ENCODE assay signal across 20 mouse cellular contexts in the genomic region with DNA sequence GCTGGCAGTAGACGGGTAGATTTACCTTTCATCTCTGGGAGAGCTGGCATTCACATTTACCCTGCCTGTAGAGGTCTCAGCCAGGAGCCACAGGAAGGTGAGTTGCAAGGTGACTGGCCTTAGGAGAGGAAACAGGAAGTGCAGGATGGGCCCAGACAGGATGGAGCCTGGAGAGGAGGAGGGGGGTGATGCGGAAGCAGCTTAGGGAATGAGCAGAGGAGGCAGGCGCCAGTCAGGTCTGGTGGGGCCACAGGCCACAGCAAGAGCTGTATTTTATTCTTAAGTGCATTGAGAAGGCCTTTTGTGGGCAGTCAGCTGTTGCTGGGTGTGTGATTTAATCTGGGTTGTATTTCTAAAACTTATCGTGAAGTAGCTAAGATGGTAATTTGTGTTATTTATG.
A peak's percentile ranks its signal among the peaks of the same experiment; 100 is the strongest.
DNase-seq lines count a peak whose midpoint lies in the region; ATAC-seq and TF ChIP-seq lines count a peak whose summit lies in the region.
"Had no signal": no experiment of that assay in that cellular context is flagged by ENCODE, and none has a peak within 500 bp of the region (broad histone marks: within the 10 kb centered on the region; RNA-seq: fewer than 3 reads in every experiment).

No protein-coding gene starts in this region.

- TF ChIP-seq CTCF in cerebellum, adult 2 months (IDR thresholded peaks at IDR 0.05; ENCODE audit: borderline replicate concordance, insufficient read depth, low read depth, low read length) = no peak

- peak; percentile 82 for ATAC-seq in kidney, embryonic 15.5 days (replicated peaks; ENCODE audit: low FRiP score)
- ATAC-seq: activated CD4-positive, CD25-positive, alpha-beta regulatory T cell, adult 4 months; CD4-positive, CD25-positive, alpha-beta regulatory T cell, adult 4 months; forebrain, embryonic 14.5 days; lung, postnatal 0 days; Patski had no signal

- peak; percentile 34 for DNase-seq in adrenal gland, adult 2 months
- DNase-seq in adrenal gland, postnatal 4 days (ENCODE audit: low spot score in 2 of 2) = no peak
- peak; percentile 13 to 29 for DNase-seq in adrenal gland, postnatal 36 days
- DNase-seq in kidney, postnatal 4 days = peak; percentile 43 to 52
- no peak for DNase-seq in cerebellum, adult 2 months
- no peak for DNase-seq in adipocyte (ENCODE audit: low spot score)
- DNase-seq: cerebellum, adult 11-12 months; cerebellum, postnatal 36 days; gastrocnemius, postnatal 10 days; thymus, postnatal 14 days had no signal

- no peaks in the 10 kb centered on the region for H3K27me3 ChIP-seq in kidney, embryonic 15.5 days
- H3K27me3 ChIP-seq in cerebellum, adult 2 months (ENCODE audit: control insufficient read depth, insufficient read depth, low read length) = no peaks in the 10 kb centered on the region
- H3K27me3 ChIP-seq: heart, embryonic 15.5 days; neural tube, embryonic 13.5 days had no signal

- H3K4me1 ChIP-seq in kidney, embryonic 15.5 days = peaks cover 27% of the 10 kb centered on the region
- H3K4me1 ChIP-seq in cerebellum, adult 2 months (ENCODE audit: control insufficient read depth, insufficient read depth, low read length) = no peaks in the 10 kb centered on the region
- H3K4me1 ChIP-seq: heart, embryonic 15.5 days; midbrain, embryonic 12.5 days had no signal

- no peaks in the 10 kb centered on the region for H3K36me3 ChIP-seq in kidney, embryonic 15.5 days
- H3K36me3 ChIP-seq: heart, embryonic 15.5 days; midbrain, embryonic 12.5 days; neural tube, embryonic 13.5 days had no signal

- H3K27ac ChIP-seq in kidney, embryonic 15.5 days = peak overlapping the region; percentile 41
- no peak overlapping the region for H3K27ac ChIP-seq in cerebellum, adult 2 months (ENCODE audit: insufficient read depth, low read length)
- H3K27ac ChIP-seq: heart, embryonic 15.5 days; liver, embryonic 14.5 days; midbrain, embryonic 12.5 days; neural tube, embryonic 13.5 days had no signal

- no peak overlapping the region for H3K4me3 ChIP-seq in kidney, embryonic 15.5 days (replicated peaks)
- no peak overlapping the region for H3K4me3 ChIP-seq in cerebellum, adult 2 months (replicated peaks; ENCODE audit: insufficient read depth, low read depth, low read length)
- H3K4me3 ChIP-seq: heart, embryonic 15.5 days; midbrain, embryonic 12.5 days; neural tube, embryonic 13.5 days had no signal

- no peak overlapping the region for H3K9ac ChIP-seq in kidney, embryonic 15.5 days
- H3K9ac ChIP-seq: heart, embryonic 15.5 days; liver, embryonic 14.5 days; midbrain, embryonic 12.5 days; neural tube, embryonic 13.5 days had no signal

- no peak overlapping the region for H3K4me2 ChIP-seq in kidney, embryonic 15.5 days
- H3K4me2 ChIP-seq: heart, embryonic 15.5 days; midbrain, embryonic 12.5 days; neural tube, embryonic 13.5 days had no signal

- WGBS in kidney, embryonic 15.5 days = 16% methylated on average over 4 of the region's 4 CpGs
- WGBS in cerebellum, adult 2 months = 96% methylated on average over 4 of the region's 4 CpGs

- no peak for TF ChIP-seq POLR2A in cerebellum, adult 2 months (IDR thresholded peaks at IDR 0.05; ENCODE audit: borderline replicate concordance, insufficient read depth, low read length)

- H3K9me3 ChIP-seq in kidney, embryonic 15.5 days (replicated peaks) = no peaks in the 10 kb centered on the region
- H3K9me3 ChIP-seq: heart, embryonic 15.5 days; midbrain, embryonic 12.5 days; neural tube, embryonic 13.5 days had no signal

Comparison
In these comparisons a context has a peak if more than half of its experiments do, and no peak if none do; other contexts are left out.
1. DNase-seq: peak in adrenal gland, adult 2 months (single experiment), adrenal gland, postnatal 36 days (2 of 2) and kidney, postnatal 4 days (2 of 2); none in adrenal gland, postnatal 4 days (0 of 2), cerebellum, adult 2 months (0 of 2) and adipocyte (single experiment).